Mouse (Mus musculus) neural tube, embryonic 10.5 days (tissue): Measurements from ENCODE around the gene Slc8a2.
A peak's percentile ranks its signal among the peaks of the same experiment; 100 is the strongest.

Experiments used
- DNase-seq: peaks from one replicate; pipeline ENCODE4 v3.0.0-alpha.2; 2017; ENCODE audit warnings: low spot score; ENCODE audit errors: extremely low spot score

Gene Slc8a2

DNA sequence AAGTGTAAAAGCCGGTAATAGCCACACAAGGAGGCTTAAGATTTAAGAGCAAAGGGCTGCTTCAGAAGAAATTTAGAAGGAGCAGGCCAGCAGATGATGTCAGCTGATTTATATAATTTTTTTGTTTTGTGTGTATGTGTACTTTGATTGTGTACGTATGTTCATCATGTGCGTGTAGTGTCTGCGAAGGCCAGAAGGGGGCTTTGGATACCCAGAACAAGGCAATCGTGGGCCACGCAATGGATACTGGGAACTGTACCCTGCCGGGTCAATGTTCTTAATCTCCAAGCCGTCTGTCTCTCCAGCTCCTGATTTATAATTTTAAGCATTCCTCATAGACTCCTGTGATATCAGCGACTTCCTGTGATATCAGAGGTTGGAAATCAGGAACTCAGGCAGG is 31.7 kb downstream of the Slc8a2 start:
- no peak for DNase-seq

- no peak for DNase-seq
Measured at GRCm38 (mm10) chr7:16162036-16162435, 32.4 kb downstream of the Slc8a2 start.

- peak; percentile 87 for DNase-seq
Measured at GRCm38 (mm10) chr7:16172141-16172581, 42.5 kb downstream of the Slc8a2 start.

DNA sequence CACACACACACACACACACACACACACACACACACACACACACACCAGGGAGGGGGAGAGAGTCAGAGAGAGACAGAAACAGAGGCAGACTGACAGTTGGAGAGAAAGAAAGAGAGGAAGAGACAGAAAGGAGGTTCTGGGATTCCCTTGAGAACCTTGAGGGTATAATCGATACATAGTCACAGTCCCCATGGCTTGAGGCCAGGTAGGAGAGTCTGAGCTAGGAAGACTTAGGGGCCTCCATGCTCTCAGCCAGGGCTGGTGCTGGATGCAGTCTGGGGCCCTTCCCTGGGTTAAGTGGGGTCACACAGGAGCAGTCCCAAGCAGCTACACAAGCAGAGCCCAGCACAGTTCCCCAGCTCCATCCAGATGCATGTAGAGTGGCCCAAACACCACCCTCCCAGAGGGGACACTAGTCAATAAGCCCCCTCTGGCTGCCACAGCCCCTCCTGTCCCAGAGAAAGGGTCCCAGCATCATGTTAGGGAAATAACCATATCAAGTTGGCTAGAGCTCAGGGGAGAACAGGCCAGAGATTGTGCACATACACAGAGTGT is 43.0 kb downstream of the Slc8a2 start:
- peak; percentile 65 for DNase-seq

DNA sequence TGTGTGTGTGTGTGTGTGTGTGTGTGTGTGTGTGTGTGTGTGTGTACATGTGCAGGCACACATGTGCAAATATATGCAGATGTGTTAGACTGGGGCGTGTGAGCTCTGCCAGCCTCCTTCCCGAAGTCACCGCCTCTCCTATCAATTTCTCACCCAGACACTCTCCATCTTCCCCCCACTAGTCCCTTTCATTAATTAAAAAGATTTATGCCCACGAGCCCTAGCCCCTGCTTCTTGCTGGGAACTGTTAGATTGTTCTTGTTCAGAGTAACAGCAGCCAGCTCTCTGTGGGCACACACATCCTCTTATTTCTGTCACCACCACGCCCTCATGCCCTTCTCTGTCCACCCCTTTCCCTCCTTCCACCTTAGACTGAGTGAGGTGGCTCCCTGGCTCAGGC is 43.5 kb downstream of the Slc8a2 start:
- no peak for DNase-seq

DNA sequence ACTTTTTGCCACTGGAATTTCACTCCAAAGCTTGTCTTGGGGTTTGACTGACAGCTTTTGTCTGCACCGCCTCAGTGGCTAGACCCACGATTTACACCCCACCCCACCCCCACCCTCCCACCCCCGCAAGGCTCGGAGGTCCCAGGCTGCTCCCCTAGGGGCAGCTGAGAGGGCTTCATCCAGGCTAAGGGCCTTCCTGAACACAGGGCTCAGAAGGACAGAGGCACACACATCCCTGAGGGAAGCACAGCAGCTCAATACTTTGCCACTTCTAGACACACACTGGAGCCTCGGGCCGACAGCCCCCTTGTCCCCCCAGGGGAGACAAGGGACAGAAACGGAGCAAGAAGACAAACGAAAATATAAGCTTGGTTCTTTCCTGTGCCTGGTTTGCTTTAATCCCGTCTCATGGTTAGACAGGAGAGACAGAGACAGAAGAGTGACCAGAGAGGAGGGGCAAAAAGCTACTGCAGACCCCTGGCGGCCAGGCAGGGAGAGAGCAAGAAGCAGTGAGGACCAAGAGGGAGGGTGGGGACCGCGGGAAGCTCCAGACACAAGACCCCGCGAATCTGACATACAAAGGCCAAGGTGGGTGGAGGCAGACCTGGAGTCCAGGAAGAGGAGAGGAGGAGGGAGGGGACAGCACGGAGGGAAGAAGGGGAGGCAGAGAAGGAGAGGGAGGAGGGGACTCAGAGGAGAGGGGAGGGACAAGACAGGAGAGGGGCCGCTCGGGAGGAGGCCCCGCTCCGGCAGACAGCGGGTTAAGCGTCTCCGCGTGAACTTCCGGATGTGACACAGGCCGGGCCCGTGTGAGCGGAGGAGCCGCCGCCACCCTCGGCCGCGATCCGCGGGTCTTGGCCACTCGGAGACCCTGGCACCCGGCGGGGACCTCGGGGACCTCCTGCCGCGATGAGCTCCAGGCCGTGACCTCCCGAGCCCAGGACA is 45.2 kb downstream of the Slc8a2 start, which contains the start of gene Meis3:
TSS of gene Meis3 (plus strand) at position 494 of the 945 bp plus-strand sequence.
- DNase-seq = peak; percentile 80

- DNase-seq = peak; percentile 25
Measured at GRCm38 (mm10) chr7:16175542-16175931, 45.9 kb downstream of the Slc8a2 start.

GRCm38 (mm10) chr7:16178114-16178513 is 48.5 kb downstream of the Slc8a2 start:
- no peak for DNase-seq

DNA sequence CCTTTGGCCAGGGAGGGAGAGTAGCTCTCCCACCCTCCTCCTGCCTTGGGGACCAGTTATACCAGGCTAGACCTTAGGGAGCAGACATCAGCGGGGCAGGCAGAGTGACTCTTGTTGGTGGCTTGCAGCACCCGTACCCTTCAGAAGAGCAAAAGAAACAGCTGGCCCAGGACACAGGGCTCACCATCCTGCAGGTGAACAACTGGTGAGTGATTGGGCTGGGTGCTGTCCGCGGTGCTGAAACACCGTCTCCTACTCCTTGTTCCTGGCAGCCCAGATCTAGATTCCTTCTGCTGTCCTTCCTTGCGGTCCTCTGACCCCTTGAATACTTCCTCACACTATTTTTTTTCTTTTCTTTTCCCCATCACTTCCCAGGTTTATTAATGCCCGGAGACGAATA is 54.0 kb downstream of the Slc8a2 start:
- DNase-seq = peak; percentile 56

DNA sequence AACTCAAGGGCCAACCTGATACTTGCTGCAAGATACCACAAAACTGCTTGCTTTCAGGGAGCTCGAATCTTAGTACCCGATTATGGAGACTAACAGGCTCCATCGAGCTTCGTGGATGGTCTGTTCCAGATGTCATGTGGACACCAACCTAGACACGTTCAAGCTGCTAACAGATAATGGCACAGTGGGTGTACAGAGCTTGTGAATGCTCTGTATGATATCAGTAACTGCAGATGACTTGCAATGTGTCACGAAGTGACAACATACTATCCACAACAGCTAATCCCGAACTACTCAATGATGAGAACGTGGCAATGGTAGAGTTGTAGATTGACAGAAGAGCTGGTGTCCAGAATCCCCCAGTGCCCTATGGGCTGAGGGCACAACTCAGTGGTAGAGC is 57.9 kb downstream of the Slc8a2 start:
- DNase-seq = no peak

DNA sequence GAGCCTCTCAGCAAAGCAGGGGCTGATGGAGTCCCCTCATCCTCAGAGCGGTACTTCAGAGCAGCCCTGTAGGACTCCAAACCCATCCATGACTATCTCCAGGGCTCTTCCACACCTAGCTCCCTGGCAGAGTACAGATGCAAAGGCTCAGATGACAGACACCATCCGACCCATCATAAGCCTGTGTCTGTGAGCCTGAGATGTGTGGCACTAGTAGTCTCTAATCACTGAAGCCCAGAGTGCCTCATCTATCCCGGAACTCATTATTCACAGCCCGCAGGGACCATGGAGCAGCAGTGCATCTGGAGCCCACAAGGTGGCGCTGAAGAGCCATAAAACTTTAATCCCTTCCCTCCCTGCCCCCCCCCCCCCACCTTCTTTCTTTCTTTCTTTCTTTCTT is 62.7 kb downstream of the Slc8a2 start:
- peak; percentile 75 for DNase-seq

DNA sequence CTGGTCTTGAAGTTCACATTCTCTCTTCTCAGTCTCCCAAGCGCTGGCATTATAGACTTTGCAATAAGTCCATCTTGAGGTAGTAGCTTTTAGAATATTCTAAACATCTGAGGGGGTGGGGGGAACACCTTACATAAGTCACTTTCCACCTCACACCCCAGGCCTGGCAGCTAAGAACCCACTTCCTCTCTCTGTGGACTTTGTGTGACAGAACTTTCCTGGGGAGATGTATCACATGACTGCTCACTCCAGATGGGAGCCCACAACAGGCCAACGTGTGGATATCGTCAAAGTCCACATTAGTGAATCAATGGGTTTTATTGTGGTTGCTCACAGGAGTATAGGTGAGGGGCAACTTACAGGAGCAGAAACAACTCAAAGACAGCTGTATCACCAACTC is 64.1 kb downstream of the Slc8a2 start:
- no peak for DNase-seq

- DNase-seq = no peak
Measured at GRCm38 (mm10) chr7:16196616-16197015, 67.0 kb downstream of the Slc8a2 start.

GRCm38 (mm10) chr7:16197166-16197565 is 67.5 kb downstream of the Slc8a2 start:
- DNase-seq = no peak

DNA sequence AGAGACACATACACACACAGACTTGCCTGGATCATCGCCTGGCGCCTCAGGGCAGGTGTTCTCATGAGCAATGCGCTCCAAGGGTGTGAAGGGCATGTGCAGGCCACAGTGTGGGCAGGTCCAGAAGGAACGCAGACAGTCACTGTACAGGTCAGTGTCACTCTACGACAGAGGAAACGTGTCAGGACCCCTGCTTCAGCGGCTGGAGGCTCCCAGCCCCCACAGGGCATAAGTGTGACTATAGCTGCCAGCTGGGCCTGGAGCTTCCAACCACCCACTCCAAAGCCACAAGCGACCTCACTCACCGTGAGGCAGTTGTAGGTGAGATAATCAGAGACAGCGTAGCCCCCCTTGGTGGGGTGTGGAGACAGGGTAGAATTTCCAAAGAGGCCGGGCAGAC is 68.9 kb downstream of the Slc8a2 start:
- no peak for DNase-seq

DNA sequence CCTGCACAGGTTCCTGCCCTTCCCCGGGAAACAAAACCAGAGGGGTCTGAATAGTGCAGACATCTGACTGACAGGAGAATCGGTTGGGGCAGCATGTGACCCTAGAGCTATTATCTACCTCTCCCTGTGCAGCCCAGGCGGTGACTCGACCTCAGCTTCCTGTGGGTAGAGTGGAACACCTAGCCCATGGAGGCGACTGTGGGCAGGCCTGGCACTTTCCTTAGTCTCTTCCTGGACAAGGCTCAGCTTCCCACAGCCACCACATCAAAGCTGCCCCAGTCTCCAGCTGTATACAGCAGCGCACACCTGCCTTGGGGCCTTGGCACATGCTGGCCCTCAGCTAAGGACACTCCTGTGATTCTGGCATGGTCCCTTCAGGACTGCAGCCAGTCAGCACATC is 71.5 kb downstream of the Slc8a2 start:
- DNase-seq = no peak

DNA sequence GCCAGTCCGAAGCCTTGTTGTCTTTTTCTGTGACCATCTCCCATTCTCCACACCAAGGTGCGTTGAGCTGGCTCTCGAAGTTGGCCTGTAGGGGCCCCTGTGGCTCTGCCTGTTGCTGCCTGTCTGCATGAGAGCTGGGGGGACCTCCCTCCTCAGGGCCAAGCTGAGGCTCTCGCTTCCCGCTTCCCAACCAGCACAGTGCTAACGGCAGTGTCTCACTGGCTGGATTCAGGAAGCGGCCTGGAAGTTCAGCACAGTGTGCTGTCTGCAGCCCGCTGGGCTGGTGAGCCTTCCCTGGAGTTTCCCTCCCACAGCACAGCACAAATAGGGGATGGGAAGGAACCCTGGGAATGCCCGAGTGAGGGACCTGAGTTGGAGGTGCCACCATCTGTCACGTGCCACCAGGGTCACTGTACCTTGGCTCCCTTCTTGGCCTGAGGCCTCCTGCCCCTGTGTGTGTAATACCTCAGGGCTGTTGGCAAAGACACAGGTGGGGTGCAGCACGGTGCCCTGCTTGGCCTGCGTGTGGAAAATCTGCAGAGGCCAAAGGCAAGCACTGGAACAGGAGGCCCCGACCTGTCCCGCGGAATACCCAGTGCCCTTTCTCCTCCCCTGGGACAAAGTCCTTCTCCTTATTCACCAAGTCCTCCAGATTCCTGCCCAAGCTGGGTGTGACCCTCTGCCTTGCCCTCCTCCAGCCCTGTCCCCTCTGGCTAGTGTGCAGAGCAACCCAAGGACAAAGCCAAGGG is 73.3 kb downstream of the Slc8a2 start:
- no peak for DNase-seq

DNA sequence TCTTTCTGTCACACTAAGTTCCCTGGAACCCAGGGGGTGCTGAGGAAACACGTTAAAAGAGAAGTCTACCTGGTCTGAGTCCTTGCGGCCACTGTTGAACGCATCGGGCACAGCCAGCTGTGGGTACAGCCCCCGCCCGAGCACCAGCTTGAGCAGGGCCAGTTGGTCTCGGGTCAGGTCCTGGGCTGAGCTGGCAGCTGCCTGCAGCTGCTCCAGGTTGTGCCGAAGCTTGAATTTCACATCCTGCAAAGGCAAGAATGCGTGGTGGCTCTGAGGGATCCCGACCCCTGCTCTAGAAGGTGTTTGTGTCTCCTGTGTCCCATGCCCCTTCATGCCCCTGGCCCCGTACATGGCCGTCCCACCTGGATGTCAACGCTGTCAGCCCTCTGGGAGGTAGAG is 73.9 kb downstream of the Slc8a2 start:
- DNase-seq = no peak

GRCm38 (mm10) chr7:16204791-16205190 is 75.2 kb downstream of the Slc8a2 start:
- no peak for DNase-seq

- DNase-seq = no peak
Measured at GRCm38 (mm10) chr7:16207076-16207475, 77.5 kb downstream of the Slc8a2 start.

GRCm38 (mm10) chr7:16207496-16207895 is 77.9 kb downstream of the Slc8a2 start:
- no peak for DNase-seq
